Mouse (Mus musculus): ENCODE data around the gene Hist1h2bf.
"Not testable (repeated sequence)": the region's sequence is repeated elsewhere in the genome, so short reads cannot be mapped to it uniquely, and the experiment has no call there.

Hist1h2bf gene

DNA sequence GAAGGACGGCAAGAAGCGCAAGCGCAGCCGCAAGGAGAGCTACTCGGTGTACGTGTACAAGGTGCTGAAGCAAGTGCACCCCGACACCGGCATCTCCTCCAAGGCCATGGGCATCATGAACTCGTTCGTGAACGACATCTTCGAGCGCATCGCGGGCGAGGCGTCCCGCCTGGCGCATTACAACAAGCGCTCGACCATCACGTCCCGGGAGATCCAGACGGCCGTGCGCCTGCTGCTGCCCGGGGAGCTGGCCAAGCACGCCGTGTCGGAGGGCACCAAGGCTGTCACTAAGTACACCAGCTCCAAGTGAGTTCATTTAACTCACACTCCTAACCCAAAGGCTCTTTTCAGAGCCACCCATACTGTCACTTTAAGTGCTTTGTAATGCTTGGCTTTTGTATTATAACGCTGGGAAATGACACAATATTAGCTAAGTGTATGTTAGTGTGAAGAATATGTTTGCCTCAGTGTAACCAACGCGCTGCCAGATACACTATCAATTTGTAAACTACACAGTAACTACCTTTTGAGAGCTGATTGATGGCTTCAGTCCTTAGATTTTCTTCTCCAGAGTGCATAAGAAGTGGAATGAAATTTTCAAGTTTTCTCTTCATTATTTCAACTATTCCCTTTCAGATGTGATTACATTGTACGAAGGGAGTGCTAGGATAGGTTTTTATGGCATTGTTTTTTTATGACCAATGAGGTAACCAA lies 2.3 kb downstream of the Hist1h2bf start:
- DNase-seq (ENCODE audit: low spot score in 2 of 2), result not testable (repeated sequence)

- DNase-seq (ENCODE audit: low spot score in 2 of 2), result peak in 1 of 2 experiments; percentile 60
Measured at GRCm38 (mm10) chr13:23571022-23571503, 2.9 kb downstream of the Hist1h2bf start, which contains the start of the genes Hist1h2ae and Hist1h2bg. Hist1h2ae (minus strand) TSS chr13:23571220. Hist1h2bg (plus strand) TSS chr13:23571396.

- DNase-seq (ENCODE audit: low spot score in 2 of 2), result not testable (repeated sequence)
Measured at GRCm38 (mm10) chr13:23570261-23571021, 3.6 kb downstream of the Hist1h2bf start.

GRCm38 (mm10) chr13:23564482-23564881 lies 9.5 kb downstream of the Hist1h2bf start:
- no peak for DNase-seq (ENCODE audit: low spot score in 2 of 2)

DNA sequence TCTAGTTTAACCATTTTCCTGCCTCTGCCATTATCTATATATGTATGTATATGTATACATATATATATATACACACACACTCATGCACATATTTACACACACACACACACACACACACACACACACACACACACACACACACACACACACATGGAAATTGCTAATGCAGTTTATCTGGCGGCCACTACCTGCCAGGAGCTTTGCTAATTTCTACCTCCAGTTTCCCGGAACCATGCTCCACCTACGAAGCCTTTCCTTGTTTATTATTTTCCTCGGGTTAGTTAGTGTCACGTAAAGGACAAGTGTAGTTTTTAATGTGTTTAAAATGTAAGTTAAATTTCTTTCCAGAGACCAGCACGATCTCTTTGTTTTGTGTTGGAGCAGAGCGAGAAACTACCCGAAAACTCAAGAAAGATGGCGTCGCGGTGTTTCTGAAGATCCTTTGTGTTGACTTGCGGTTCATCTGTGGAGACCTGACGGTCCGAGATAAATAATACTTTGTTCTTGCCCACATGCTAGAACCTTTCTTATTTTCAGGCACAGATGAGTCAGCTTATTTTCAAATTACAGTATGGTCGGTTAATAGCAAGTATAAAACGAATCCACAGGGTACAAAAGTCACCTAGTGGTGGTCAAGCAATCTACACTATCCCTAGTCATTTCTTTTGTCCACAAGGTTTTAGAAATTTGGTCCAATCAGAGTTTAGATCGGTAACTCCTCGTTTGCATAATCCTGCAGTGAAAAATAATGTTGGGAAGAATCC lies 11.1 kb downstream of the Hist1h2bf start:
- no peak for DNase-seq (ENCODE audit: low spot score in 2 of 2)

DNA sequence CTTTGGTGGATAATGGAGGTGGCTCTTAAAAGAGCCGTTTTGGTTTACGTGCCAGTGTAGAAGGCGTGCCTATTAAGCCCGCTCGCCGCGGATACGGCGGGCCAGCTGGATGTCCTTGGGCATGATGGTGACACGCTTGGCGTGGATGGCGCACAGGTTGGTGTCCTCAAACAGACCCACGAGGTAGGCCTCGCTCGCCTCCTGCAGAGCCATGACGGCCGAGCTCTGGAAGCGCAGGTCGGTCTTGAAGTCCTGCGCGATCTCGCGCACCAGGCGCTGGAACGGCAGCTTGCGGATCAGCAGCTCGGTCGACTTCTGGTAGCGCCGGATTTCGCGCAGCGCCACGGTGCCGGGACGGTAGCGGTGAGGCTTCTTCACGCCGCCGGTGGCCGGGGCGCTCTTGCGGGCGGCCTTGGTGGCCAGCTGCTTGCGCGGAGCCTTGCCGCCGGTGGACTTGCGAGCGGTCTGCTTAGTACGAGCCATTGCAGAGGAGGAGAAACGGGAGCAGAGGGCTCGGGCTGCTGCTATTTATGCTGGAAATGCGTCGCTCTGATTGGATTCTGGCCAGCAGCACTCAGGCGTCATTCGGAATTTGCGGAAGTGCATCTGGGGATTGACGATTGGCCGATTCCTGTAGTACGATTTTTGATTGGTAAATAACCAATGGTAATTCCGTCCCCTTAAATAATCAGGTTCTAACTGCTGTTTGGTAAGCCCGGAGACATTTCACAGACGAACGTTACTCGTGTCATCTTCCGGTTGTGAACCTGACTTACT lies 11.9 kb downstream of the Hist1h2bf start, which contains the start of gene Hist1h3e:
Gene Hist1h3e (minus strand): TSS at position 487 of the 777 bp plus-strand sequence.
- peak; percentile 92 to 94 for DNase-seq (ENCODE audit: low spot score in 2 of 2)

- not testable (repeated sequence) for DNase-seq (ENCODE audit: low spot score in 2 of 2)
Measured at GRCm38 (mm10) chr13:23561531-23561882, 12.5 kb downstream of the Hist1h2bf start.

DNA sequence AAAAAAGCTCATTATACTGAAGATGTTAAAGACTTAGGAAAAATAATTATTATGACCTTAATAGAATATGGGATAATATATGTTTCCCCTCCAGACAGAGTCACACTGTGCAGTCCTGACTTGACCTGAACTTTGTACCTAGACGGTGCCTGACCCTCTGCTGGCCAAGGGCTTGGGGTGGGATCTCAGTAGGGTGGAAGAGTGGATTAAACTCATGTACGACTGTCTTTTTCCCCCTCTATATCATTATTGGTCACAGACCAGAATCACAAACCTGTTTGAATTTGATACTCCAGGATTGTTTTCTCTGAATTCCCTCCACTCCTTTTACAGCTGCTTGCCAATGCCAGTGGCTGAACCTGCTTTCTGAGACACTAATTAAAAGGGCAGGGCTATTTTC lies 13.3 kb downstream of the Hist1h2bf start:
- not testable (repeated sequence) for DNase-seq (ENCODE audit: low spot score in 2 of 2)

- DNase-seq (ENCODE audit: low spot score in 2 of 2), result no peak
Measured at GRCm38 (mm10) chr13:23556906-23557305, 17.1 kb downstream of the Hist1h2bf start.

- peak in 1 of 2 experiments; percentile 48 for DNase-seq (ENCODE audit: low spot score in 2 of 2)
Measured at GRCm38 (mm10) chr13:23555839-23556416, 18.1 kb downstream of the Hist1h2bf start.

DNA sequence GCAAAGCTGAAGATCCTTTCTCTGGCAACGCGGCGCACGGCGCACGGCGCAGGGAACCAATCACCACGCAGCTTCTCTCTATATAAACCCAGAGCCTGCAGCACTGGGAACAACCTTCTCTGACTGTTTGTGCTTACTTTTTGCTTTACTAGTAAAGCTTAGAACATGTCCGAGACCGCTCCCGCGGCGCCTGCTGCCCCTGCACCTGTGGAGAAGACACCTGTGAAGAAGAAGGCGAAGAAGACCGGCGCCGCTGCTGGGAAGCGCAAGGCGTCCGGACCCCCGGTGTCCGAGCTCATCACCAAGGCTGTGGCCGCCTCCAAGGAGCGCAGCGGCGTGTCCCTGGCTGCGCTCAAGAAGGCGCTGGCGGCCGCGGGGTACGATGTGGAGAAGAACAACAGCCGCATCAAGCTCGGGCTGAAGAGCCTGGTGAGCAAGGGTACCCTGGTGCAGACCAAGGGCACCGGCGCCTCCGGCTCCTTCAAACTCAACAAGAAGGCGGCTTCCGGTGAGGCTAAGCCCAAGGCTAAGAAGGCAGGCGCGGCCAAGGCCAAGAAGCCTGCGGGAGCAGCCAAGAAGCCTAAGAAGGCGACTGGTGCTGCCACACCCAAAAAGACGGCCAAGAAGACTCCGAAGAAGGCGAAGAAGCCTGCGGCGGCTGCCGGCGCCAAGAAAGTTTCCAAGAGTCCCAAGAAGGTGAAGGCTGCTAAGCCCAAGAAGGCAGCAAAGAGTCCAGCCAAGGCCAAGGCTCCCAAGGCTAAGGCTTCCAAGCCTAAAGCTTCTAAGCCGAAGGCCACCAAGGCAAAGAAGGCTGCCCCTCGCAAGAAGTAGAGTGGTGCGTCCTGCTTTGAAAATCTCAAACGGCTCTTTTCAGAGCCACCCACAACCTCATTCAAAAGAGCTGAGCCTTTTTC lies 18.8 kb downstream of the Hist1h2bf start:
- peak; percentile 65 to 74 for DNase-seq (ENCODE audit: low spot score in 2 of 2)

DNA sequence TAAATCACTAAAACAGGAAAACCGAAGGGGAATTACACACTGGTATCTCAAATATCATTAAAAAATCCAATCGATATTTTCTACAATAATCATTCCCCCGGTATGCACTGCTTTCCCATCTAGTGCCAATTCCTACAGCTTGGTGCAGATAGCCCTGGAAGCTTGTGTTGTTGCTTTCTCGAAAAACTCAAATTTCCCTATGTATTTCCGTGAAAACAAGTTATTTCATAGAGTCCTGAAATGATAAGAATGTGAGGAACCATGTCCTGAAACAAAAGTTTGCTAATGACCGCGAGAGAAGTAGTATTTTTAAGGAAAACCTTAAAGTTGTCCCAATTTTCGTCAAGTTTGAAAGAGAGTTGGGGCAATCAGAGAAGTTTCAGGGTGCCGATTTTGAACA lies 19.6 kb downstream of the Hist1h2bf start:
- DNase-seq (ENCODE audit: low spot score in 2 of 2), result no peak

GRCm38 (mm10) chr13:23552962-23553361 lies 21.0 kb downstream of the Hist1h2bf start, which contains the start of gene Hist1h1d:
Hist1h1d (plus strand) TSS chr13:23553262.
- DNase-seq (ENCODE audit: low spot score in 2 of 2), result no peak

DNA sequence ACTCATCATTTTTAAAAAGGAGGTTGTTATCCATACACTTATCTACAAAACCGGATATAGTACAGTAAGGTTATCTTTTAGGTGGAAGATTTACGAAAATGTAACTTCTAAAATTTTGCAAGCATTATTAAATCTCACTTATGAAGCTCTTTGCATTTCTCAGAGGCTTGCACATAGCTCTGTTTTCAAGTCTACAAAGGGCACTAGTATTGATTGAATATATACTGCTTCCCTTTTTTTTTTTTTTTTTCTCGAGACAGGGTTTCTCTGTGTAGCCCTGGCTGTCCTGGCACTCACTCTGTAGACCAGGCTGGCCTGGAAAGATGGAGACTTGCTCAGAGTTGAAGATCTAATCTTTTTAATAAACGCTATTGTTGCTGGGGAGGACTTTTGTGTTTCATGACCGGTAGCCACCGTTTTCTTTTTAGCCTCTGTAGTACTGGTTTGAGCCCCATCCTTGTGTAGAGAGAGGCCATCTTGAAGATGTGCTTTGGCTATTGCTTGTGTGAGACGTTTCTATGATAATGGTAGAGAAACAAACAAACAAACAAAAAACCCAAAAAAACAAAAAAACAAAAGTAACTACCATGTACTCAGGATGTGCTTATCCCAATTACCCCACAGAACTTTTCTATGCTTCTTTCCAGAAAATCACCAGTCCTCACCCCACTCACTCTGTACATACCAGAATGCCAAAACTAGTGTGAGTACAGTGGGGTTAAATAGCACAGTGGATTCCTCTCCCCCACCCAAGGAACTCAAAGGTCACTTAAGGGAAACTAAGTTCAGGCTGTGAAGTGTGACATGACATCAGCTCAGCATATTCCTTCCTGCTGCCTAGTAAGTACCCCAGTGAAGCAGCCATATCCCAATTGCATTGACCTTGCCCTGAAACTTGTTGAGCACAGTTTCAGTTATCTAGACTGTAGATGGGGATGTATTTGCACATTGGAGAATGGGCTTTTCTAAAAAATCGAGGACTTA lies 21.8 kb downstream of the Hist1h2bf start:
- no peak for DNase-seq (ENCODE audit: low spot score in 2 of 2)

DNA sequence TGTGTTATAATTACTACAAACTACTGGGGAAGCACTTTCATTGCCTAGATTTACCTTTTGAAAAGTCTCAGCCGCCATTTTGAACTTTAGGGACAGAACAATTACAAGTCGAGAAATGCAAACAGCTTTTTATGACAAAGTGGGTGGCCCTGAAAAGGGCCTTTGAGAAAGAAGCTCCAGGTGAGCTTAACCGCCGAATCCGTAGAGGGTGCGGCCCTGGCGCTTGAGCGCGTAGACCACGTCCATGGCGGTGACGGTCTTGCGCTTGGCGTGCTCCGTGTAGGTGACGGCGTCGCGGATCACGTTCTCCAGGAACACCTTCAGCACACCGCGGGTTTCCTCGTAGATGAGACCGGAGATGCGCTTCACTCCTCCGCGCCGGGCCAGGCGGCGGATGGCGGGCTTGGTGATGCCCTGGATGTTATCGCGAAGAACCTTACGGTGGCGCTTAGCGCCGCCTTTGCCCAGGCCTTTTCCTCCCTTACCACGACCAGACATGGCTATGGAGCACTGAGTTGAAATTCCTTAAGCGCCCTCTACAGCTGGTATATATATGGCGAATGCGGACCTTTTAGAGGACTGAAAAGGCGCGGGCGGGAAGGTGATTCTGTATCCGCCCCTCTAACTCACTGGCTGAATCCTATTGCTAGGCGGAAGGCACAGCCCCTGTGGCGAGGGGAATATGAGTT lies 22.7 kb downstream of the Hist1h2bf start, which contains the start of gene Hist1h4f:
Gene Hist1h4f (minus strand): TSS at position 503 of the 689 bp plus-strand sequence.
- peak; percentile 84 to 85 for DNase-seq (ENCODE audit: low spot score in 2 of 2)

- no peak for DNase-seq (ENCODE audit: low spot score in 2 of 2)
Measured at GRCm38 (mm10) chr13:23550761-23551145, 23.2 kb downstream of the Hist1h2bf start.

DNA sequence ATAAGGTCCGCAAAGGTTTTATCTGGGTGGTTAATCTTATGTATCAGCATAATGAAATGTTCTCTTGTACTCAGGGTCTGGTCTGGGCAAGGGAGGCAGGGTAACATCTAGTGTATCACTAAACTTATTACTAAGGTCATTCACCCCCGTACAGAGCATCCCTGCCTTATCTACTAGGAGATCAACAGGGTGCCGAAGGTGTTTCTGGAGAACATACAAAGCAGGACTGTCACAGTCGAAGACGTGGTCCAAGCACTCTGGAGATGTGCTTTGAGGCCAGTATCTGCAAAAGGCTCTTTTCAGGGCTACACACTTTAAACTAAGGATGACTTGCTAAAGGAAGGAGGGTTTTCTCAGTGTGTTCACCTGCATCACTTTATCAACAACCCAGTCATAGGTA lies 27.3 kb downstream of the Hist1h2bf start:
- DNase-seq (ENCODE audit: low spot score in 2 of 2), result no peak

DNA sequence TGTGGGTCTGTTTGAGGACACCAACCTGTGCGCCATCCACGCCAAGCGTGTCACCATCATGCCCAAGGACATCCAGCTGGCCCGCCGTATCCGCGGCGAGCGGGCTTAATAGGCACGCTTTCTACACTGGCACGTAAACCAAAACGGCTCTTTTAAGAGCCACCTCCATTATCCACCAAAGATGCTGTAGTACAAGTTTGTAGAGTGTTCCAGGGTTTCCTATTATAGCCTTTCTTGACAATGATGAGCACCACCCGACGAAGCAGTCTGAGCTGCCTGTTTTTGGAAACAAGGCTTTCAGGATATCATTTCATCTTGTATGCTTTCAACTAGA lies 29.2 kb downstream of the Hist1h2bf start:
- DNase-seq (ENCODE audit: low spot score in 2 of 2), result not testable (repeated sequence)
